Mouse (Mus musculus): ENCODE results near the gene Chst12.
"Not testable (repeated sequence)": the region's sequence is repeated elsewhere in the genome, so short reads cannot be mapped to it uniquely, and the experiment has no call there.

Gene Chst12

DNA sequence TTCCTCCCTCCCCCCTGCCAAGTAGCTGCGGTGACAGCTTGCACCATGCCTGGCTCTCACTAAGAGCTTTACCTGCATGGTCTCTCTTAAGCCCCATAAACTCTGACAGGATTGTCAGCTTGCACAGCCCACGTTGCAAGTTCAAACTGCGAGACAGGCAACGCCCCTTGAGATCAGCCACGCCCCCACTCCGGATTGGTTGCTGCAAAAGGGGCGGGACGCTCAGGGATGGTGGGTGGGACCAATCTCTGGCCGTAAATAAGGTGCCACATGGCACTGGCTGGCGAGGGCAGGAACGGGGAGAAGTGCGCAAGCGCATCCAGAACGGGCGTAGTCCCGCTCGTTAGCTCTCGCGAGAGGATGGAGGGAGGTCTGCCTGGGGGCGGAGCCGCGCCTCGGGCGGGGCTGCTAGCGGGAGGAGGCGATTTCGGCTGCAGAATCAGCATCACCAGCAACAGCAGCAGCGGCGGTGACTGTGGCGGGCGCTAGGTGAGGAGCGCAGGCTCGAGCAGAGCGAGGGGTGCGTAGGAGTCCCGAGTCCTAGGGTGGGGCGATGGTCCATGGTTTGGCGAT, at the start of gene Chst12:
Gene Chst12, plus strand, starts transcription at position 343 of the 573 bp plus-strand sequence.
- DNase-seq (ENCODE audit: low spot score), result peak; percentile 99

DNA sequence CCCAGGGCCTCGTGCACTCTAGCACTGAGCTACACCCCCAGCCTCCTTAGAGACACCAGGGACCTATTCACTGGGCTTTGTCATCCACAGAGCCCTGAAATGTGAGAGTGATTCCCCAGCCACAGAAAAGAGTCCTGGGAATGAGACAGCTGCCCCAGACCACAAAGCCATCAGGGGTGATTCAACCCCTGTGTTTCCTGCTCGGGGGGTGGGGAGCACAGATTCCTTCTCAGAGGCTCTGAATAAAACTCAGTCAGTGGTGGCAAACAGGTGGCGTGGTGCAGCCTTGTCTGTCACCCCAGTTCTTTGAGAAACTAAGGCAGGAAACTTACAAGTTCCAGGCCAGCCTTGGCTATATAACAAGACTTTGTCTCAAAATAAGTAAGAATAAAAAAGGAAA, 43.9 kb upstream of the Chst12 start:
- DNase-seq (ENCODE audit: low spot score), result no peak

DNA sequence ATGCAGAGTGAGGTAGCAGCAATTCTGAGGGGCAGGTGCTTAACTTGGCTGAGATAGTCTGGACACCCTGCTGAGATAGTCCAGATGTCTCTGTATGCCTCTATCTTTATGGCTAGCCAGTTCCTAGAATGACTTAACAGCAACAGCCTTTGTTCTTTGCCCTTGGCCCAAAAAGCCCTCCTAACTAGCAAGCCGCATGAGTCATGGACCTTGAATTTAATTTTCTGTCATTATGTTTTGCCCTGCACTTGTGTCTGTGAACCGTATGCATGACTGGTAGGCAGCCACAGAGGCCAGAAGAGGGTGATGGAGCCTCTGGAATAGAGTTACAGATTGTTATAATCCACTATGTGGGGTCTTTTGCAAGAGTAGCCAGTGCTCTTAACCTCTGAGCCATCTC, 42.2 kb upstream of the Chst12 start:
- not testable (repeated sequence) for DNase-seq (ENCODE audit: low spot score)

DNA sequence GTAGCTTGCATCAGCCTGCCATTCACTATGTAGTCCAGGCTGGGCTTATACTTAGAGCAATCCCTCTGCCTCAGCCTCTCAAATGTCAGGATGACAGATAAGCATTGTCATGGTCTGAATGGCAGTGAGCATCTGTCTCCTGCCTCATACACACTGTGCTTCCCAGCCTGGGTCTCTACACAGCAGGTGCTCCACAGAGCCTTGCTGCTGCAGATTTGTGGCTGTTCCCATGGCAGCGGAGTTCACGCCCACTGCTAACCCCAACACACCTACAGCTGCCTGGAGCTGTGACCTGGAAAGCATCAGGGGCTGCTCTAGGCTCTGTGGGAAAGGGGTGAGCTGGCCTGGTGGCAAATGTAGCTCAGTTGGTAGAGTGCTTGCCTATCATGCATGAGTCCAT, 40.4 kb upstream of the Chst12 start:
- no peak for DNase-seq (ENCODE audit: low spot score)

DNA sequence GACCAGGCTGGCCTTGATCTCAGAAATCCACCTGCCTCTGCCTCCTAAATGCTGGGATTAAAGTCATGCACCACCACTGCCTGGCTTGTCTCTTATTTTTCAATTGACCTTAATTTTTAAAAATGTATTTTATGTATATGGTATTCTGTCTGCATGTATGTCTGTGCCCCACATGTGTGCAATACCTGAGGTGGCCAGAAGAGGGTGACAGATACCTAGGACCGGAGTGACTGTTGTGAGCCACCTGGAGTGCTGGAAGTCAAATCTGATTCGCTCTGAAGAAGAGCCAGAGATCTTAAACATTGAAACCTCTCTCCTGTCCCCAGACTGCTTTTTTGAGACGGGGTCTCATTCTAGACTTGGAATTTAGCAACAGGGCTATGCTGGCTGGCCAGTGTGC, 33.0 kb upstream of the Chst12 start:
- DNase-seq (ENCODE audit: low spot score), result no peak

DNA sequence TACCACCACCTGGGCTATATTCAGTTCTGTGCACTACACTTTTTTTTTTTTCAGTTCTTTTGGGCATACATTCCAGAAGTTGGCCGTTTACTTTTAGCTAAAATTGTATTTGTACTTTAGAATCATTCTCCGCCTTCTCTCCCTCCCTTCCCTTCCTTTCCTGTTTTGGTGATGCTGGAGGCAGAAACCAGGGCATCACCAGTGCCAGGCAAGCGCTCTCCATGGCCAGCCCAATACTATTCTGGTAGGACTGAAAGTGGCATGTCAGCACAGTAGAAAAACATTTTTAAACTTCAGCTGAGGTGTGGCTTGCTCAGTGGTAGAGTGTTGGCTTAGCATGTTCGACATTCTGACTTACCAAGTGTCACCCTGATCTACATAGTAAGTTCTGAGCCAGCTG, 23.9 kb upstream of the Chst12 start:
- no peak for DNase-seq (ENCODE audit: low spot score)

DNA sequence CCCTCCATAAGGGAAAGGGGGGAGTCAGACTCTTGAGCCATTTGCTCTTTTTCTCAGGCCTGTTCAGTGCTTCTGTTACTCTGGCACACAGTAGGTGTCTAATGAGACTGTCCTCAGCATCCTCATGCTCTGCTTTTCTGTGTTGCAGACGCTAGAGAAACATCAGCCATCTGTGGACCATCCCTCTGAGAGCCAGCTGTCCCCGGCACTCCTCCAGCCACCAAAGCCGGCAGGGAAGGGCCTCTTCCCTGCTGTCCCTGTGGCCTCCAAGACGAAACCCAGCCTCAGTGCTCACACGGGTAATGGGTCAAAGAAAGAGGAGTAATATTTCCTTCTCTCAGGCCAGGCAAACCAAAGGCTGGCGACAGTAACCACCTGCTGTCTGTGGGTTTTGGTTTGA, 14.2 kb upstream of the Chst12 start:
- DNase-seq (ENCODE audit: low spot score), result no peak

DNA sequence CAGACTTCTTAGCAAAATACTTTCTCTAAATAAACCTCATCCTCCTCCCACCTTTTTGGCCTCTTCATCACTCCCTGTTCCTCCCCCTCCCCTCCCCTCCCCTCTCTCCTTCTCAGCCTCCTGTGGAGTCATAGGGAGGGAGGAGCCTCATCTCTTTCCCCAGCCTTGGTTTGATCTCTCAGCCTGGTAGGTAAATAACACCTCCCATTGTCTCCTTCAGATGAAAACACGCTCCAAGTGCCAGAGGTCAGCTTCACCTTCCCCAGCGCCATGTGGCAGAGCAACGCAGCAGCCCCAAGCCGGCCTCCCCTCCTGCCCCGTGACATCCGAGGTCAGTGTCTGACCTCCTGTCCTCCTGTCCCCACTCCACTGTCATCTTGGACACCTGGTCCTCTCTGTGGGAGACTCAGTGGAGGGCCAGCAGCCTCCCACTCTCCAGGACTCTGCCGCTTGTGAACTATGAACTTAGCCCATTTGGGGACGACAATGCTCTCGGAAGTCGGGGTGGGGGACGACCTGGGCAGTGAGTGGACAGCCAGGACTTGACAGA, 12.6 kb upstream of the Chst12 start:
- DNase-seq (ENCODE audit: low spot score), result peak; percentile 59

DNA sequence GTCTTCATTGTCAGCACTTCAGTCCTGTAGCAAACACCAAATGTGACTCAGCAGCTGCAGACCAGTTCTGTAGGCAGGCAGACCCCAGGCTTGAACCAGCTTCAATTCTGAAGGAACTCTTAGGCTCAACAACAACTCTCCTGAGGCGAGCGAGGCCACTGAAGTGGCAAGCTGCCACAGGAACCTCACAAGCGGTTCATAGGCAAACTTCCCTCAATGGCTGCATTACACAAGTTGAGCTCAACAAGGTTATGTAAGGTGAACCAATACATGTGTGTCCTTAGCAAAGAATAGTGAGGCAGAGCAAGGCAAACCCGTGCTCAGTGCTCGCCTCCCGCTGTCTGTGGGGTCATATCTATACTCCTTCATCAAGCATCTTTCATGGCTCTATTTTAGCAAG, 7.2 kb upstream of the Chst12 start:
- DNase-seq (ENCODE audit: low spot score), result no peak

DNA sequence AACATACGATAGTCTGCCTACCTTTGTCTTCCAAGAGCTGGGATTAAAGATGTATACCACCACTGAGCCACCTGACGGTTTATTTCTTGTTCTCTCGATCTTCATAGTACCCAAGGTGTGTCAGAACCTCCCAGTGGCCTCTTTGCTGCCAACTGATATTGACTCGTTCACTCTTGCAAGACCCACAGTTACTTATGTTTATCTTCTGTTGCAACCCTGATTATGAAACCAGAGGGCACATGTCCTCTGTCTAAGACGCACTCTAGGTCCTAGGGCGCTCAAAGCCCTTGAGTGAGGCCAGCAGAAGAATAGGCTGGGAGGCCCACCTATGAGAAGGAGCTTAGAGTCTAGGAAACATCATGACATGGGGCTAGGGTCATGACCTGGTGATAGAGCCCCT, 4.6 kb upstream of the Chst12 start:
- no peak for DNase-seq (ENCODE audit: low spot score)

DNA sequence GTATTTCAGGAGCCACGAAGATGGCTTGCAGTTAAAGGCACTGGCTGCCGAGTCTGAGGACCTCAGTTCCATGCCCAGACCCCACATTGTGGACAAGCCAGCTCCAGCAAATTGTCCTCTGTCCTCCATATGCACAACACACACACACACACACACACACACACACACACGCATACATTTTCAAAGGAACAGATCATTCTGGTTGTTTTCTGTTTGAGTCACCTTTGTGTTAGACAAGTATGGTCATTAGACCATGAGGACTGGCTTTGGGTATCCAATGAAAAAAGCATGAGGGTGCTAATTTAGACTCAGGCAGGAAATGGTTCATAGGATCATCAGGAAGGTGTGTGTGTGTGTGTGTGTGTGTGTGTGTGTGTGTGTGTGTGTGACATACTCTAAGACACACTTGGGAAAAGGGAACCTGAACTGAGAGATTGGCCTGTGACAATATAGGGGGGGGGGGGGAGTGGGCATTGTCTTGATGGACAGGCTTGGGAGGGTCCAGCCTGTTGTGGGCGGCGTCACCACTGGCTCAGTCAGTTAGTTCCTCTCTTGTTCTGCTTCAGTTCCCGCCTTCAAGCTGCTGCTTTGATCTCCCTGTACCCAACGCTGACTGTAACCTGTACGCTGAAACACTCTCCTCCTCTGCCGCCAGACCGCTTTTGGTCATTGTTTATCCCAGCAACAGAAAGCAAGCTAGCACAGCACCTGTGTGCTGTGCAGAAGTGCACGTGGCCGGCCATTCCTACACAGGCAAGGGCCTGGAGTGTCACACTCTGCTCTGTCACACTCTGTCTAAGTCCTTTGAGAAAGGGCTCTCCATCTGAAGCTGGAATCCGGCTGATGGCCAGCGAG, 3.1 kb upstream of the Chst12 start:
- DNase-seq (ENCODE audit: low spot score), result peak; percentile 33

DNA sequence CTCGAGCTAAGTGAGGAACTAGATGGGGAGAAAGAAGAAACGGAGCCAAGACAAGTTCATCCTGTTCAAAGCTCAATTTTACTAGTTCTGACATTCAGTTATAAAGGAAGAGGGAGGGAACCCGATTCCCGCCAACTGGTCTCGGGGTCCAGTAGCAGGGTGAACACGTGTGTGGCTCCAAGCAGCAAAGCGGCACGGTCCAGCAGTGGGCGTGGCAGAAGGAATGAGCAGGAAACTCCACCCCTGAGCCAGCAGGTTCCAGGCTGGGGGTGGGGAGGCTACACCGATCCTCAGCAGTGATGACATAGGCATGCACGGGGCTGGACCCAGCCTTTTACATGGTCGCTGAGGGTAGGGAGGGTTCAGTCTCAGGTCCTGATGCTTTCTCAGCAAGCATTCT, 2.4 kb upstream of the Chst12 start:
- DNase-seq (ENCODE audit: low spot score), result peak; percentile 73

DNA sequence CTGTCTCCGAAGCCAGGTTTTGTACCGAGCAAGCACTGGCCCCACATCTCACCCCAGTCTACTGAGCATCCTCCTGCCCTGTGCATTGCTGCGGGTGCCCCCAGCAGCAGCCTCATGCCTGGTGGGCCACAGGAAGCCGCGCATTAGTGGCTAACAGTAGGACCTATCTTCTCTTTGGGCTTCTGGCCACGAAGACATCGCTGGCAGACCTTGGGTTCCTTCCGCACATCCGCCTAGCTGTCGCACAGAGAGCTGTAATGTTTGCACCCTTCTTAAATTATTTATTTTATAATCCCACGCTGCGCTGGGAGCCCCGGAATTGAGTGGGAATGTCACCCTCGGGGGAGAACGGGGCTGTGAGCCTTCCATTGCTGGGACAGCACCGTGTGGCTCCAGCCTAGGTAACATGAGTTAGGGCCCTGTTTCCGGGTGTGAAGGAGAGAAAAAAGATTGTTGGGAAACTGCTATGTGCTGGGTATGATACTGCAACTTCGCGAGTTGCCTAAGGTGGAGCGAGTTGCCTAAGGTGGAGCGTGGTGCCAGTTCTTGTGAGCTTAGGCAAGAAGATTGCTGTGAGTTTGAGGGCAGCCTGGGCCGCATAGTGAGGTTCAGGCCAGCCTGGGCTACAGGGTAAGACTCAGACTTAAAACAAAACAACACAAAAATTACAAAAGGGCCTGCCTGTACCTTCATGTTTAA, 895 bp downstream of the Chst12 start:
- no peak for DNase-seq (ENCODE audit: low spot score)

DNA sequence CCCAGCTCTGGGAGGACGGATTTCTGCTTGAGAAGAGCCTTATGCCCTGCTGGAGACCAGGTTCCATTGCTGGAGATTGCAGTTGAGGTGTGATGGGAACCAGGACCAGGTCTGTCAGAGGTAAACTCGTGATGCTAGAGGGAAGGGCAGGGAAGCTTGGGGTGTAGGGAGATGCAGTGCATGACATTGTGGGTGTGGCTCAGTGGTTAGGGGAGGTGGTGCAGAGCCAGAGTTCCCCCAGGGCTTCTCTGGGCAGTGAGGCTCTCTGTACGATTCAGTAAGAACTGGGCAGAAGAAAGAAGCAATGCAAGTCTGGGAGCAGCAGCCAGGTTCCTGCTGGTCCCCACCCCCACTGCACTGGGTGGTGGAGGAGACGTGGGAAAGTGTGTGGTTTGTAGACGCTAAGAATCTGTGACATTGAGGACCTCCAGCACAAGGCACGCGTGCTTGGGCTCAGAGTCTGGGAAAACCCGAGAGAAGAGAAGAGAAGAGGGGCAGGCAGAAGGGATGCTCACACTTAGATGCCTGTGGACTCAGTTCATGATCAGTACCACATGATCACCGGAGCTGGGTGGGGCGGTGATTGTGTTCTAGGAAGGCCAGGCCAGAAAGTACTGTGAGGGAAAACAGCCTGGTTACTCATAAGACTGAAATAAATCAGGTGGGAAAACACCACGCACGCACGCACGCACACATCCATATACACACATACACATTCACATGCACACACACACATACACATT, 2.3 kb downstream of the Chst12 start:
- no peak for DNase-seq (ENCODE audit: low spot score)

DNA sequence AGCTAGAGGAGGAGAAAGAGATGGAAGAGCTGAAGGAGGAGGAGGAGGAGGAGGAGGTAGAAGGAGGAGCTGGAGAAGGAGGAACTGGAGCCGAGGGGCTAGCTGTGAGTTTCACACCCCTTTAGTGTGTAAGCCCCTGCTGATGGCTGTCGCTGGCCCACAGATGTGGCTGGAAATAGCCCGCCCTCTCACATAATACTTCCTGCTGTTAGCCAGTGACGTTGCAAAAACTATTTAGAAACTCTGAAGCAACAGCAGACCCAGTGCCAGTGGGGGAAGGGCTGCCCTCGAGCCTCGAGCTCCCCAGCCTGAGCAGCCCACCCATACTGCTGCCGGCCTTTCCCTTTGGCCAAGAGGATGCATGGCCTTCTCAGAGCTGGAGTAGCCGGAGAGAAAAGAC, 3.3 kb downstream of the Chst12 start:
- DNase-seq (ENCODE audit: low spot score), result peak; percentile 20

DNA sequence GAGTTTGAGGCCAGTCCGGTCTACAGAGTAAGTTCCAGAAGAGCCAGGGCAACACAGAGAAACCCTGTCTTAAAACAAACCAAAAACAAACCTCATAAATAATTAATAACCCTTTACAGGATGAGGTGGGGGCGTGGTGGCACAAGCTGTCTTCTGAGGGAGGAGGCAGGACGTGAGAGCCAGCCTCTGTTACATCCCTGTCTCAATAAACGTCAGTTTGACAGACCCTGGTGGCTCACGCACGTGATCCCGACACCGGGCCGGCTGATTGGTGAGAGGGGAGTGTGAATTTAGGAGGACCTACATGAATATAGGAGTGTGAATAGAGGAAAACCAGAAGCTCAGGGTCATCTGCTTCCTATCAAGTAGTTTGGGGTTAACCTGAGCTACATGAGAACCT, 3.9 kb downstream of the Chst12 start:
- no peak for DNase-seq (ENCODE audit: low spot score)

DNA sequence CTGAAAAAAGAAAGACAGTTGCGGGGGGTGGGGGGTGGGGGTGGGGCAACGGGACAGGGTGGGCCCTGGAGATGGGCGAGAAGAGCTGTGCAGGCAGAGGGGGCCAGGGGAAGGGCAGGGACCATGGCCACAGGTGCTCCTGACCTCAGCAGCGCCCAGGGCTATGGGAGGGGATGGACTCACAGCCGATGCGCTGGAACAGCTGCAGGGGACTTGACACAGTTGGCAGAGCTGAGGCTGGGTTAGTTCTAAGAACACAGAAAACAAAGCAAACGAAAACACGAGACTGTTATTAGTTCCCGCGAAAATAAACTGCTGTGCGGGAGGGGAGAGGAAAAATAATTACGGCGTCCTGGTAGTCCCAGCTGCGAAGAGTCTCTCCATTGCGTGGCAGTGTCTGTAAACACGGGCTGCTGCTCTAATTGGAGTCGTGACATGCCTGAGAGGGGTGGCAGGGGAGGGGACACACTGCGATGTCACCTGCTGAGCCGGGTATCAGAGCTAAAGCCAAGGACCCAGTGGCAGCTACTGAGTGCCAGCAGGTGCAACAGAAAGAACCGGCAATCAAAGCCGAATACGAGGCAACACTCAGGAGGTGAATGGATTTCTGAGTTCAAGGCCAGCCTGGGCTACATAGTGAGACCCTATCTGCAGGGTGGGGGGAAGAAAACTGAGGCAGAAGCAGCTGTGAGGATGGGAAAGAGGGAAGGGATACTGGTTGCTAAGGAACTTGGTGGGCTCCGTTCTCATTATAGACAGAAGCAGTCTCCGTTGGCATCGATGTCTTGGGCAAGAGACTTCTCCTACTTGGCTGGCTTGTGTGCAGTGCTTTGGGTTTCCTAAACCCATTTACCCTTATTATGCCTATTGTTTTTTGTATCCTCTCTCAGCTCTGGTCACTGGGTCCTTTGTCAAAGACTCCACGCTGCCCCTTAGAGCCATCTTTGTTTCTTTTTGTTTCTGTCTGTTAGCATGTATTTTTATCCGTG, 5.0 kb downstream of the Chst12 start:
- DNase-seq (ENCODE audit: low spot score), result no peak

DNA sequence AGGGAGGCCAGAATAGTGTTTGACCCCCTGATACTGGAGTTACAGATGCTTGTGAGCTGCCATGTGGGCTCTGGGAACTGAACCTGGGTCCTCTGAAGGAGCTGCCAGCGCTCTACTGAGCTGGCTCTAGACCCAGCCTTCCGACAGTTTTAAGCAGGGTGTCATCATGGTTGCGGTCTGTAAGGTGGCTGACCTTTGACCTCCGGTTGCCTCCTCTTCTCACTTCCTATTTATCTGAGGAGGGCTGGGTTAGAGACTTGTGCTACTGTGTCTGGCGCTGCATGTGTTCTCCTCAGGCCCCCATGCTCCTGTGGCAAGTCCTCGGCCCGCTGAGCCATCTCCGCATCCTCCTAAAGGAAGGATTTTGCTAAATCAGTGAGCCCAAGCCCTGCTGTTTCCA, 8.6 kb downstream of the Chst12 start:
- DNase-seq (ENCODE audit: low spot score), result no peak

DNA sequence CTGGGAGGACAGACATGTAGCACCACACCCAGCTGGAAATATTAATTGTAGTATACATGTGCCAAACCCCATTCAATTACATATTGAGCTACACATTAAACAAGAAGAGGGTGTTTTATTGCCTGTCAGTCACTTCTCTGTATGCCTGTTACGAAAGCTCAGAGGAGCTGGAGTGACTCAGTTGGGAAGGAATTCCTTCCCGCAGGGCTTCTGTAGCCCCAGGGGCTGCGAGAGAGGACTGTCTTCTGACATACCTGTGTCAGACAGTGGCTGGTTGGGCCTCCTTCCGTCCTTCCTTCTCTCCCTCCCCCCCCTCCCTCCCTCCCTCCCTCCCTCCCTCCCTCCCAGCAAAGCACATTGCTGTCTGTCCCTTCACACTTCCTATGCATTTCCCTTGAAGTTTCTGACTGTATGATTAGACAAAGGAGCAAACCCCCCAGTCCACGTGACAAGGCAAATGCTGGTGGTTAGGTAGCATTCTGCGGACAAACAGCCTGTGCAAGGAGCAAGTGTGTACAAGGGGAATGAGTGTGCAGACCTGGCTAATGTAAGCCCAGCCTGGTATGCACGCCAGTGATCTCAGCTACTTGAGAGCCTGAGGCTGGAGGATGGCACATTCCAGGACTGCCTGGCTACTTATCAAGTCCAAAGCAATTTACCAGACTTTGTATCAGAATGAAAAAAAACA, 9.6 kb downstream of the Chst12 start:
- peak; percentile 72 for DNase-seq (ENCODE audit: low spot score)

DNA sequence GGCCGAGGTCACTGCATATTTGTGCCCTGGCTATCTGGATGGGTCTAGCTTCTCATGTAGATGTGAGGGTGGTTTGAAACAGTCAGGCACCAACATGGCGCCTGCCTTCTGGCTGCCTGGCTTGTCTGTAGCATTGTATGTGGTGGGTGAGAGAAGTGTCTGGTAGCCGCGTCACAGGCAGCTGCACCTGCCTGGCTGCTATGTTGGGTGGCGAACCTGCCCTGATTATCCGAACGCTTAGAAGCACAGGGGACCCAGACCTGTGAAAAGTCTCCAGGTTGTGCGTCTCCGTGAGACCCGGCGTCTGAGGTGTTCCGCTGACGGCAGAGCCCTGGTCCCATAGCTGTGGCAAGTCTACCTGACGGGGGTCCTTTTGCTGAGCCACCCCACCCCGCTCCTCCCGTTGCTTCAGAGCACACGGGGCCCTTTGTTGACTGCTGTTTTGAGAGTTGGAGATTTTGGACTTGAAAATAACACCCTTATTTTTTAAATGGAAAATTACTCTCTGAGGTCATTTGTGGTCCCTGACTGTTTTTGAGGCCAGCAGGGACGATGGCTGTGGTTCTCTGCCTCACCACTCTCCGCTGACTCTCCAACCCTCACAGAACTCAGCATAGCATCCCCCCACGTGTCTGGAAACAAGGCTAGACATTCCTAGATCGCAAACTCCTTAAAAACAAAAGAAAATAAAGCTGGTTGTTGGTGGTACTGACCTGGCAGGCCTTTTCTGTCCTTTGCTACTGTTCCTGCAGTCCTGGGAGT, 12.0 kb downstream of the Chst12 start:
- DNase-seq (ENCODE audit: low spot score), result no peak
